Mouse (Mus musculus) embryonic fibroblast, embryonic 13.5 days (primary cell): Measurements from ENCODE around the gene Gcdh. TPM values are rescaled to one million over a fixed set of nuclear protein-coding genes. Genes with fewer than 3 reads are reported as not detected.

ENCODE experiments used
- H3K27ac ChIP-seq: 2 replicates; pipeline ENCODE4 v1.5.1; 2012; ENCODE audit warnings: low read length, control low read depth, inconsistent platforms; ENCODE audit not compliant: insufficient read depth
- H3K4me1 ChIP-seq: 2 replicates; pipeline ENCODE4 v1.6.1; 2011; ENCODE audit warnings: low read length; ENCODE audit not compliant: control insufficient read depth, insufficient read depth
- H3K4me3 ChIP-seq: 2 replicates; pipeline ENCODE4 v1.5.1; 2011; ENCODE audit warnings: mild to moderate bottlenecking, control low read depth, low read length; ENCODE audit not compliant: insufficient read depth
- CTCF ChIP-seq: IDR thresholded peaks from 2 replicates; pipeline ENCODE4 v1.5.1; 2011; ENCODE audit warnings: mild to moderate bottlenecking, control low read depth, low read length, moderate library complexity, borderline replicate concordance; ENCODE audit not compliant: insufficient read depth
- POLR2A ChIP-seq: IDR thresholded peaks from 2 replicates; pipeline ENCODE4 v1.6.1; 2011; ENCODE audit warnings: low read depth, mild to moderate bottlenecking, control low read depth, low read length, moderate library complexity
- polyA plus RNA-seq: library from polyadenylated mRNA; stranded (reverse); fragments of >200 nt; gene quantifications from 2 replicates; pipeline ENCODE4 v1.2.4, GENCODE M21; 2011; ENCODE audit warnings: low read depth; ENCODE audit not compliant: missing spikeins, insufficient read length

The Gcdh gene
- polyA plus RNA-seq, 1 experiment = 18.6 TPM

GRCm38 (mm10) chr8:84902367-84902919 is 8.7 kb upstream of the Gcdh start:
- peaks cover 2% of the 10 kb centered on the region for H3K4me1 ChIP-seq
- H3K27ac ChIP-seq = no peak overlapping the region
- H3K4me3 ChIP-seq = peak overlapping the region; percentile 67
- TF ChIP-seq POLR2A = no peak
- TF ChIP-seq CTCF = no peak

GRCm38 (mm10) chr8:84901752-84902151 is 8.0 kb upstream of the Gcdh start, which contains the start of gene Klf1:
Klf1 (plus strand) TSS chr8:84901928.
- TF ChIP-seq CTCF (no peak), POLR2A (no peak)
- Histone ChIP-seq H3K27ac (no peak within 1 kb of the TSS), H3K4me3 (peak within 1 kb of the TSS; percentile 67), H3K4me1 (peaks cover 2% of the 10 kb centered on the region)

GRCm38 (mm10) chr8:84901071-84901470 is 7.3 kb upstream of the Gcdh start:
- H3K4me3 ChIP-seq = no peak overlapping the region
- no peak overlapping the region for H3K27ac ChIP-seq
- peaks cover 2% of the 10 kb centered on the region for H3K4me1 ChIP-seq
- no peak for TF ChIP-seq POLR2A
- no peak for TF ChIP-seq CTCF

GRCm38 (mm10) chr8:84895963-84896362 is 2.2 kb upstream of the Gcdh start:
- no peak for TF ChIP-seq CTCF
- no peak for TF ChIP-seq POLR2A
- H3K4me3 ChIP-seq = no peak overlapping the region
- no peaks in the 10 kb centered on the region for H3K4me1 ChIP-seq
- H3K27ac ChIP-seq = no peak overlapping the region

- H3K27ac ChIP-seq = no peak overlapping the region
- TF ChIP-seq POLR2A (no peak), CTCF (no peak)
- H3K4me1 ChIP-seq = no peaks in the 10 kb centered on the region
- peak overlapping the region; percentile 73 for H3K4me3 ChIP-seq
Measured at GRCm38 (mm10) chr8:84892993-84893708, 570 bp downstream of the Gcdh start.

- H3K4me3 ChIP-seq = no peak overlapping the region
- H3K4me1 ChIP-seq = no peaks in the 10 kb centered on the region
- no peak overlapping the region for H3K27ac ChIP-seq
- TF ChIP-seq CTCF (no peak), POLR2A (no peak)
Measured at GRCm38 (mm10) chr8:84889141-84889540, 4.6 kb downstream of the Gcdh start.

GRCm38 (mm10) chr8:84888280-84888679 is 5.4 kb downstream of the Gcdh start:
- no peak overlapping the region for H3K4me3 ChIP-seq
- H3K4me1 ChIP-seq = no peaks in the 10 kb centered on the region
- H3K27ac ChIP-seq = no peak overlapping the region
- no peak for TF ChIP-seq CTCF
- no peak for TF ChIP-seq POLR2A

GRCm38 (mm10) chr8:84884728-84885127 is 9.0 kb downstream of the Gcdh start:
- H3K4me3 ChIP-seq = no peak overlapping the region

GRCm38 (mm10) chr8:84878915-84879314 is 14.8 kb downstream of the Gcdh start:
- Histone ChIP-seq H3K27ac (no peak overlapping the region), H3K4me1 (no peaks in the 10 kb centered on the region), H3K4me3 (no peak overlapping the region)
- TF ChIP-seq POLR2A (no peak), CTCF (no peak)

More at GRCm38 (mm10) chr8:84884728-84885127, 9.0 kb downstream of the Gcdh start:
- no peak overlapping the region for H3K27ac ChIP-seq
- no peaks in the 10 kb centered on the region for H3K4me1 ChIP-seq
- TF ChIP-seq POLR2A = no peak

GRCm38 (mm10) chr8:84877297-84878035 is 16.3 kb downstream of the Gcdh start:
- H3K4me3 ChIP-seq = no peak overlapping the region
- no peaks in the 10 kb centered on the region for H3K4me1 ChIP-seq
- TF ChIP-seq POLR2A = no peak
- no peak overlapping the region for H3K27ac ChIP-seq
